Mouse (Mus musculus) thymus, adult 2 months (tissue): ENCODE measurements around the gene Mknk1. TPM values are rescaled to one million over a fixed set of nuclear protein-coding genes. Genes with fewer than 3 reads are reported as not detected.

Source experiments
- DNase-seq: peaks from one replicate; pipeline ENCODE4 v3.0.0; 2021
- H3K27ac ChIP-seq: fragments of 200-500 bp; 2 replicates; pipeline ENCODE4 v1.5.1; 2012; ENCODE audit warnings: low read length, control low read depth; ENCODE audit not compliant: control insufficient read depth, insufficient read depth
- H3K27me3 ChIP-seq: fragments of 200-500 bp; 2 replicates; pipeline ENCODE4 v1.6.1; 2012; ENCODE audit warnings: mild to moderate bottlenecking, low read length, moderate library complexity, mixed read lengths; ENCODE audit not compliant: control insufficient read depth, insufficient read depth
- H3K36me3 ChIP-seq: fragments of 200-500 bp; 2 replicates; pipeline ENCODE4 v1.6.1; 2012; ENCODE audit warnings: mild to moderate bottlenecking, low read length, moderate library complexity; ENCODE audit not compliant: control insufficient read depth, insufficient read depth
- H3K4me1 ChIP-seq: fragments of 200-500 bp; replicated peaks from 2 replicates; pipeline ENCODE4 v1.6.1; 2012; ENCODE audit warnings: low read length; ENCODE audit not compliant: control insufficient read depth, insufficient read depth
- H3K4me3 ChIP-seq: fragments of 200-500 bp; 2 replicates; pipeline ENCODE4 v1.5.1; 2012; ENCODE audit warnings: mild to moderate bottlenecking, low read length, control low read depth, moderate library complexity; ENCODE audit not compliant: control insufficient read depth, insufficient read depth
- CTCF ChIP-seq: fragments of 200-500 bp; IDR thresholded peaks from 2 replicates; pipeline ENCODE4 v1.5.1; 2012; ENCODE audit warnings: mild to moderate bottlenecking, control low read depth, low read length, moderate library complexity, borderline replicate concordance; ENCODE audit not compliant: control insufficient read depth, poor library complexity, insufficient read depth; ENCODE audit errors: extremely low read depth
- POLR2A ChIP-seq: fragments of 200-500 bp; IDR thresholded peaks from 2 replicates; pipeline ENCODE4 v1.6.1; 2012; ENCODE audit warnings: mild to moderate bottlenecking, low read length, control low read depth, moderate library complexity; ENCODE audit not compliant: control insufficient read depth, poor library complexity, insufficient read depth; ENCODE audit errors: extremely low read depth
- WGBS: fragments of 180-500 bp; shearing (Covaris S2); methylation state at CpG from one replicate; pipeline ENCODE4 v1.1.7; 2018; 5-methylcytosine and 5-hydroxymethylcytosine counted together
- polyA plus RNA-seq: library from polyadenylated mRNA; depleted of rRNA; stranded (reverse); fragments of >200 nt; gene quantifications from 2 replicates; pipeline ENCODE4 v1.2.3, GENCODE M21; 2012

Gene Mknk1
- polyA plus RNA-seq, 1 experiment, result 136 TPM

- Histone ChIP-seq H3K4me1 (no peaks in the 10 kb centered on the region), H3K36me3 (peaks cover 27% of the 10 kb centered on the region)
These were observed 10.1 kb downstream of the Mknk1 start for GRCm38 (mm10) chr4:115848990-115849677.

DNA sequence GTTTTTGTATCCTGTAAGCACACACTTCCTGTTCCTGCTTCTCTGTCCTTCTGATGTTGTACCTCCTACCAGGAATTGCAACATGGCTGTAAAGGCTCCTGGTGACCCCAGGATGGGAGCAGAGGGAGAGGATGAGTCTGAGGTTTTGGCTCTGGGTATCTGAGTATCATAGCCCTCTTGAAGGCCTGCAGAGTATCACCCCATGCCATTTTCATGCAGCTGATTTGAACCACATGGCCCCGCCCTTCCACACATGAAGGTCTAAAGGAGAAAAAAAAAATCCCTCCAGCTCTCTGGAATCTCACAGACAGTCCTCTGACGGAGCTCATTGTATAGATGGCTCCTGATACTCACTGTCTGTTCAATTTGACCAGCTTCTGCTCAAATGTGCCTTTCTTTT, 11.1 kb downstream of the Mknk1 start:
- Histone ChIP-seq H3K4me3 (no peak overlapping the region), H3K27me3 (no peaks in the 10 kb centered on the region), H3K4me1 (no peaks in the 10 kb centered on the region), H3K36me3 (peaks cover 27% of the 10 kb centered on the region), H3K27ac (no peak overlapping the region)
- DNase-seq, result no peak
- no peak for TF ChIP-seq POLR2A
- no peak for TF ChIP-seq CTCF
- WGBS, result 95% methylated on average over 2 of the region's 2 CpGs

More at GRCm38 (mm10) chr4:115848990-115849677, 10.1 kb downstream of the Mknk1 start:
- WGBS, result 52% methylated on average over 8 of the region's 8 CpGs
- Histone ChIP-seq H3K27me3 (no peaks in the 10 kb centered on the region), H3K27ac (no peak overlapping the region), H3K4me3 (no peak overlapping the region)
- TF ChIP-seq POLR2A (no peak), CTCF (no peak)
- no peak for DNase-seq

DNA sequence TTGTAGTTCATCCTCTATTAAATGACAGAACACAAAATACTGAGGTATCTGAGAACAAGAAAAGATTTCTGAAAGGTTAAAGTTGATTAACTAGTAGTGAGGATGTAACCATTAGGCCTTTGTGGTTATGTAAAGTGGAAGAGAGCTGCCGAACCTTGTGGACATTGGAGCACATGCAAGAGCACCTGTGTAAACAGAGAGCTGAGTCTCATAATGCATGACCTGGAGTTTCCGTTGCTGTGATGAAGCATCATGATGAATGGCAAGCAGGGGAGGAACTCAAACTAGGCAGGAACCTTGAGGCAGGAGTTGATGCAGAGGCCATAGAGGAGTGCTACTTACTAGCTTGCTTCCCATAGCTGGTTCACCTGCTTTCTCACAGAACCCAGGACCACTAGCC, 11.6 kb downstream of the Mknk1 start:
- TF ChIP-seq CTCF, result no peak
- TF ChIP-seq POLR2A, result no peak
- Histone ChIP-seq H3K27me3 (no peaks in the 10 kb centered on the region), H3K36me3 (peaks cover 27% of the 10 kb centered on the region), H3K4me1 (no peaks in the 10 kb centered on the region), H3K4me3 (no peak overlapping the region), H3K27ac (no peak overlapping the region)
- no peak for DNase-seq
- WGBS, result 81% methylated on average over 2 of the region's 2 CpGs

GRCm38 (mm10) chr4:115851569-115851968, 12.6 kb downstream of the Mknk1 start:
- WGBS, result 94% methylated on average over 6 of the region's 6 CpGs
- TF ChIP-seq POLR2A (no peak), CTCF (no peak)
- Histone ChIP-seq H3K36me3 (peaks cover 27% of the 10 kb centered on the region), H3K27me3 (no peaks in the 10 kb centered on the region), H3K4me1 (no peaks in the 10 kb centered on the region), H3K4me3 (no peak overlapping the region), H3K27ac (no peak overlapping the region)
- DNase-seq, result no peak

- Histone ChIP-seq H3K27ac (no peak overlapping the region), H3K4me1 (no peaks in the 10 kb centered on the region; the same call in 1 of the 2 replicates), H3K27me3 (no peaks in the 10 kb centered on the region), H3K4me3 (no peak overlapping the region), H3K36me3 (peaks cover 22% of the 10 kb centered on the region)
- TF ChIP-seq POLR2A, result no peak
- no peak for TF ChIP-seq CTCF
- DNase-seq, result no peak
- WGBS, result 66% methylated on average over 6 of the region's 6 CpGs
These were observed 16.1 kb downstream of the Mknk1 start for GRCm38 (mm10) chr4:115855100-115855499.

DNA sequence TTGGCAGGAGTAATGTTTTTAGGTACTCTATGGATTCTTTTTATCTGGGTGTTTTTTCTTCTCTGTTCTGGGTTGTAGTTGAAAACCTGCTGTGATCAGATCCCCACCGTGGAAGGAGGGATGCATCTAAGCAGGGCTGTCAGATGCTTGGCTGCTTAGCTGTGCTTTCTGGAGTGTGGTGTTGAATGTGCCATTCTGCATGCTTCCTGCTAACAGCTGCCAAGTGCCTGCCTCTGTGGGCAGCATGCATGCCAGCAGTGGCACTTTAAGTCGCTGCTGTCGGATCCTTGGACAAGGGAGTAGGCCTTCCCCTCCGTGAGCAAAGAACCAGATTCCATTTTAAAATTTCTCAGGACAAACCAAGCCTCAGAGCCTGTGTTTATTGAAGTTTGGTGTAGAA, 16.6 kb downstream of the Mknk1 start:
- Histone ChIP-seq H3K27me3 (no peaks in the 10 kb centered on the region), H3K4me3 (no peak overlapping the region), H3K27ac (no peak overlapping the region), H3K36me3 (peaks cover 18% of the 10 kb centered on the region), H3K4me1 (no peaks in the 10 kb centered on the region; the same call in 1 of the 2 replicates)
- TF ChIP-seq POLR2A (no peak), CTCF (no peak)
- DNase-seq, result no peak
- WGBS, result 89% methylated on average over 4 of the region's 4 CpGs

DNA sequence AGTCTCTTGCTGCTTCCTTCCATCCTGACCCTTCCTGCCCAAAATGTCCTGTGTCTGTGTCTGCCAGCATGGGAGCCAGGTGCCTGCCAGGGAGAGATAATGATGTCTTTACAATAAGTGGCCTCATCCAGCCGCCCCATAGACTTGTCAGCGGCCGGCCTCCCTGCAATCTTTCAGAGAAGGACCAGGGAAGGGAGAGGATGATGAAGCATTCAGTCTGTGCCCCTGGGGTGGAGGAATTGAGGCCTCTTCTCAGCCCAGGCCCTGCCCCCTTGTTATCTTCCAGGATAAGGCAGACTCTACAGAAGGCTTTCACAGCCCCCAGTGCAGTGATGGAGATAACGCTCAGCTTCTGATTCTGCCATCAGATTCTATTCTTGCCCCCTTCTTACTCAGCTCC, 17.3 kb downstream of the Mknk1 start:
- no peaks in the 10 kb centered on the region for H3K27me3 ChIP-seq
- H3K4me1 ChIP-seq, result no peaks in the 10 kb centered on the region; the same call in 1 of the 2 replicates
- DNase-seq, result no peak
- H3K27ac ChIP-seq, result no peak overlapping the region
- TF ChIP-seq CTCF (no peak), POLR2A (no peak)
- 96% methylated on average over 4 of the region's 4 CpGs for WGBS
- H3K4me3 ChIP-seq, result no peak overlapping the region
- H3K36me3 ChIP-seq, result peaks cover 15% of the 10 kb centered on the region
